Mouse (Mus musculus): ENCODE measurements around the gene Fgfr2. TPM values are rescaled to one million over a fixed set of nuclear protein-coding genes. Genes with fewer than 3 reads are reported as not detected.

Fgfr2 gene
- total RNA-seq, 1 experiment: 37.5 TPM

DNA sequence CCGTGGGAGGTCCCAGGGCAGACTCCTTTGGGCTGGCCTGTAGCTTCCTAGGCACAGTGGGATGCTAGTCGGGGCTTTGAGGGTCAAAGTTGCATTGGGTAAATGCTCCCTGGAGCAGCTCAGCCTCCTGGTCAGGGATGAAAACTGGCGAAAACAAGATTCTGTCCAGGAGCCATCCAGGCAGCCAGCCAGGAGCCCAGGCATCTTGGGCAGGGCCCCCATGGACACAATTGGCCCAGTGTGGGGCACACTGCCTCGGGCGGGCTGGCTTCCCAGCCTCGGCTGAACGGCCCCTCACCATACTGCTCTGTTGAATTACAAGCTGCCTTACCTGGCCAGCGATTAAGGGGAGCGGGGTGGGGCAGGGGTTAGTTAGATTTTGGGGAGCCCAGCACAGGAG lies 430.4 kb downstream of the Fgfr2 start:
- no peak for DNase-seq (ENCODE audit: low read depth, low spot score)
- Histone ChIP-seq H3K9me3 (ENCODE audit: control insufficient read depth, insufficient read depth, low read depth, low read length) (no peaks in the 10 kb centered on the region), H3K4me3 (ENCODE audit: insufficient read depth in 1 of 2, low read depth in 1 of 2, low read length in 2 of 2, poor library complexity in 1 of 2, severe bottlenecking in 1 of 2) (no peak overlapping the region), H3K9ac (ENCODE audit: insufficient read depth, low read depth, low read length, poor library complexity, severe bottlenecking) (no peak overlapping the region), H3K4me1 (ENCODE audit: control insufficient read depth in 2 of 2, insufficient read depth in 2 of 2, low read length in 2 of 2, poor library complexity in 1 of 2) (peaks cover 0 to 3% of the 10 kb centered on the region in 2 experiments; a peak in 1 of 4 replicates), H3K27ac (ENCODE audit: insufficient read depth, low read depth, low read length, poor library complexity, severe bottlenecking) (no peak overlapping the region), H3K36me3 (ENCODE audit: control insufficient read depth, insufficient read depth, low read length, poor library complexity, severe bottlenecking) (no peaks in the 10 kb centered on the region)
- in situ Hi-C loops (cut with MboI; ENCODE audit: low sequenced_read_pairs in 2 of 2, unreplicated experiment in 2 of 2): no loop called here
- no peak for TF ChIP-seq ZNF384 (IDR thresholded peaks at IDR 0.05; ENCODE audit: low read depth, low read length)
- no peak for TF ChIP-seq CHD2 (IDR thresholded peaks at IDR 0.05; ENCODE audit: low read depth, low read length)
- no peak for TF ChIP-seq MAFK (IDR thresholded peaks at IDR 0.05; ENCODE audit: insufficient read depth, low read depth, low read length)
- TF ChIP-seq ZC3H11A (IDR thresholded peaks at IDR 0.05; ENCODE audit: borderline replicate concordance, low read depth, low read length): no peak

DNA sequence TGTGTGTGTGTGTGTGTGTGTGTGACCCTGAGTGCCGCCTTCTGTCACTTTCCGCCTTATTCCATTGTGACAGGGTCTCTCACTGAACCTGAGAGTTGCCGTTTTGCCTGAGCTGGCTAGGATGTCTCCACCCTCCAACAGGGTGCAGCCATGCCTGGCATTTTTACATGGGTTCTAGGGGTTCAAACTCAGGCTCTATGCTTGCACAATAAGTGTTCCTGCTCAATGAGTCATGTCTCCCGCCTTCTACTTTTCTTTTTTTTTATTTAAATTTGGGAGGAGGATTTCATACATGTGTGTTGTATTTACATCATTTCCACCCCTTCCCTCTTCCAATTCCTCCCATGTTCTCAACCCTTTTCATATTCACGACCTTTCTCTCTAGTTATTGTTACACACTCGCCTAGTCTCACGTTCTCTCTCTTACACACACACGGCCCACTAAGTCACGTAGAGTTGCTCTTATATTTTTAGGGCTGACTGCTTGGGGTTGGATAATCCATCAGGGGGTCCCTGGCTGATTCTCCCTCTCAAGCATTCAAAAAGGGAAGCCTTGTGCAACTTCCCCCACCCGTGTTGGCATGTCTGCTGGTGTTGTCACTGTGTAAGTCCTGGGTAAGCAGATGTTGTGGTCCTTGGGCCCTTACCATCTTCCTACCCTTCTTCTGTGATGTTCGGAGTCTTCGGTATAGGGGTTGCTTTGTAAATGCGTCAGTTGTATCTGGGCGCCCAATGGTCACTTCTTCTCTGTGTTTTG lies 432.3 kb downstream of the Fgfr2 start:
- in situ Hi-C loops (cut with MboI; ENCODE audit: low sequenced_read_pairs in 2 of 2, unreplicated experiment in 2 of 2): no loop called here

GRCm38 (mm10) chr7:132689722-132690121 lies 433.4 kb downstream of the Fgfr2 start:
- peaks cover 0 to 3% of the 10 kb centered on the region in 2 experiments; a peak in 1 of 4 replicates for H3K4me1 ChIP-seq (ENCODE audit: control insufficient read depth in 2 of 2, insufficient read depth in 2 of 2, low read length in 2 of 2, poor library complexity in 1 of 2)
- no peaks in the 10 kb centered on the region for H3K9me3 ChIP-seq (ENCODE audit: control insufficient read depth, insufficient read depth, low read depth, low read length)
- no peak overlapping the region for H3K27ac ChIP-seq (ENCODE audit: insufficient read depth, low read depth, low read length, poor library complexity, severe bottlenecking)
- TF ChIP-seq ZNF384 (IDR thresholded peaks at IDR 0.05; ENCODE audit: low read depth, low read length) (no peak), HCFC1 (IDR thresholded peaks at IDR 0.05; ENCODE audit: borderline replicate concordance, insufficient read depth, low read length) (no peak)
- H3K9ac ChIP-seq (ENCODE audit: insufficient read depth, low read depth, low read length, poor library complexity, severe bottlenecking): no peak overlapping the region
- no peaks in the 10 kb centered on the region for H3K36me3 ChIP-seq (ENCODE audit: control insufficient read depth, insufficient read depth, low read length, poor library complexity, severe bottlenecking)
- no peak overlapping the region for H3K4me3 ChIP-seq (ENCODE audit: insufficient read depth in 1 of 2, low read depth in 1 of 2, low read length in 2 of 2, poor library complexity in 1 of 2, severe bottlenecking in 1 of 2)
- no peak for DNase-seq (ENCODE audit: low read depth, low spot score)
- in situ Hi-C loops (cut with MboI; ENCODE audit: low sequenced_read_pairs in 2 of 2, unreplicated experiment in 2 of 2): no loop called here

More for the DNA sequence above, 432.3 kb downstream of the Fgfr2 start:
- Histone ChIP-seq H3K4me1 (ENCODE audit: control insufficient read depth in 2 of 2, insufficient read depth in 2 of 2, low read length in 2 of 2, poor library complexity in 1 of 2) (peaks cover 0 to 3% of the 10 kb centered on the region in 2 experiments; a peak in 1 of 4 replicates), H3K36me3 (ENCODE audit: control insufficient read depth, insufficient read depth, low read length, poor library complexity, severe bottlenecking) (no peaks in the 10 kb centered on the region), H3K9me3 (ENCODE audit: control insufficient read depth, insufficient read depth, low read depth, low read length) (no peaks in the 10 kb centered on the region), H3K9ac (ENCODE audit: insufficient read depth, low read depth, low read length, poor library complexity, severe bottlenecking) (no peak overlapping the region), H3K4me3 (ENCODE audit: insufficient read depth in 1 of 2, low read depth in 1 of 2, low read length in 2 of 2, poor library complexity in 1 of 2, severe bottlenecking in 1 of 2) (no peak overlapping the region), H3K27ac (ENCODE audit: insufficient read depth, low read depth, low read length, poor library complexity, severe bottlenecking) (no peak overlapping the region)
- TF ChIP-seq ZC3H11A (IDR thresholded peaks at IDR 0.05; ENCODE audit: borderline replicate concordance, low read depth, low read length): no peak
- TF ChIP-seq MAFK (IDR thresholded peaks at IDR 0.05; ENCODE audit: insufficient read depth, low read depth, low read length): no peak
- no peak for TF ChIP-seq HCFC1 (IDR thresholded peaks at IDR 0.05; ENCODE audit: borderline replicate concordance, insufficient read depth, low read length)
- TF ChIP-seq ZNF384 (IDR thresholded peaks at IDR 0.05; ENCODE audit: low read depth, low read length): no peak
- no peak for TF ChIP-seq CHD2 (IDR thresholded peaks at IDR 0.05; ENCODE audit: low read depth, low read length)
- DNase-seq (ENCODE audit: low read depth, low spot score): no peak

DNA sequence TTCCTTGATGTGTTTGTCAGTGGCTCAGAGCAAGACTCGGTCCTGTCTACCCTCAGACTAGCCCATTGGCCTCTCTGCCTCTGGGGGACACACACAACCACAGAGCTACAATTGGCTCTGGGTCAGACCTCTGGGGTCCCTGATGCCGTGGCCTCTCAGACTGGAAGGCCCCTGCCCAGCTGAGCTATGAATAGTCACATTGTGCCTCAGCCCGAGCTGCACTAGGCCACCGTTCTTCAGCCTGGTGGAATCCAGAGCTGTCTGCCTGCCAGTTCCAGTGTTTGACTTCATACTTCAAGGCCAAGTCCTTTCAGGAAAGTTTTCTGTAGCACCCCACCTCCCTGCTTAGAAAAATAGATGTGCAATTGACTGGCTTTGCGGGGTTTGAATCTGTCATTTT lies 434.4 kb downstream of the Fgfr2 start:
- no peak overlapping the region for H3K9ac ChIP-seq (ENCODE audit: insufficient read depth, low read depth, low read length, poor library complexity, severe bottlenecking)
- no peak overlapping the region for H3K27ac ChIP-seq (ENCODE audit: insufficient read depth, low read depth, low read length, poor library complexity, severe bottlenecking)
- TF ChIP-seq ZNF384 (IDR thresholded peaks at IDR 0.05; ENCODE audit: low read depth, low read length) (no peak), CHD2 (IDR thresholded peaks at IDR 0.05; ENCODE audit: low read depth, low read length) (no peak), ZC3H11A (IDR thresholded peaks at IDR 0.05; ENCODE audit: borderline replicate concordance, low read depth, low read length) (no peak), HCFC1 (IDR thresholded peaks at IDR 0.05; ENCODE audit: borderline replicate concordance, insufficient read depth, low read length) (no peak)
- H3K4me1 ChIP-seq (ENCODE audit: control insufficient read depth in 2 of 2, insufficient read depth in 2 of 2, low read length in 2 of 2, poor library complexity in 1 of 2): peaks cover 0 to 3% of the 10 kb centered on the region in 2 experiments; a peak in 1 of 4 replicates
- DNase-seq (ENCODE audit: low read depth, low spot score): no peak
- H3K9me3 ChIP-seq (ENCODE audit: control insufficient read depth, insufficient read depth, low read depth, low read length): no peaks in the 10 kb centered on the region
- no peaks in the 10 kb centered on the region for H3K36me3 ChIP-seq (ENCODE audit: control insufficient read depth, insufficient read depth, low read length, poor library complexity, severe bottlenecking)
- in situ Hi-C loops (cut with MboI; ENCODE audit: low sequenced_read_pairs in 2 of 2, unreplicated experiment in 2 of 2): no loop called here
- no peak overlapping the region for H3K4me3 ChIP-seq (ENCODE audit: insufficient read depth in 1 of 2, low read depth in 1 of 2, low read length in 2 of 2, poor library complexity in 1 of 2, severe bottlenecking in 1 of 2)

GRCm38 (mm10) chr7:132687897-132688296 lies 435.3 kb downstream of the Fgfr2 start:
- Histone ChIP-seq H3K4me3 (ENCODE audit: insufficient read depth in 1 of 2, low read depth in 1 of 2, low read length in 2 of 2, poor library complexity in 1 of 2, severe bottlenecking in 1 of 2) (no peak overlapping the region), H3K36me3 (ENCODE audit: control insufficient read depth, insufficient read depth, low read length, poor library complexity, severe bottlenecking) (no peaks in the 10 kb centered on the region), H3K9me3 (ENCODE audit: control insufficient read depth, insufficient read depth, low read depth, low read length) (no peaks in the 10 kb centered on the region), H3K9ac (ENCODE audit: insufficient read depth, low read depth, low read length, poor library complexity, severe bottlenecking) (no peak overlapping the region), H3K27ac (ENCODE audit: insufficient read depth, low read depth, low read length, poor library complexity, severe bottlenecking) (no peak overlapping the region), H3K4me1 (ENCODE audit: control insufficient read depth in 2 of 2, insufficient read depth in 2 of 2, low read length in 2 of 2, poor library complexity in 1 of 2) (peaks cover 0 to 3% of the 10 kb centered on the region in 2 experiments; a peak in 1 of 4 replicates)
- TF ChIP-seq ZC3H11A (IDR thresholded peaks at IDR 0.05; ENCODE audit: borderline replicate concordance, low read depth, low read length) (no peak), ZNF384 (IDR thresholded peaks at IDR 0.05; ENCODE audit: low read depth, low read length) (no peak), CHD2 (IDR thresholded peaks at IDR 0.05; ENCODE audit: low read depth, low read length) (no peak)
- in situ Hi-C loops (cut with MboI; ENCODE audit: low sequenced_read_pairs in 2 of 2, unreplicated experiment in 2 of 2): no loop called here
- no peak for DNase-seq (ENCODE audit: low read depth, low spot score)
